In the genomic region with DNA sequence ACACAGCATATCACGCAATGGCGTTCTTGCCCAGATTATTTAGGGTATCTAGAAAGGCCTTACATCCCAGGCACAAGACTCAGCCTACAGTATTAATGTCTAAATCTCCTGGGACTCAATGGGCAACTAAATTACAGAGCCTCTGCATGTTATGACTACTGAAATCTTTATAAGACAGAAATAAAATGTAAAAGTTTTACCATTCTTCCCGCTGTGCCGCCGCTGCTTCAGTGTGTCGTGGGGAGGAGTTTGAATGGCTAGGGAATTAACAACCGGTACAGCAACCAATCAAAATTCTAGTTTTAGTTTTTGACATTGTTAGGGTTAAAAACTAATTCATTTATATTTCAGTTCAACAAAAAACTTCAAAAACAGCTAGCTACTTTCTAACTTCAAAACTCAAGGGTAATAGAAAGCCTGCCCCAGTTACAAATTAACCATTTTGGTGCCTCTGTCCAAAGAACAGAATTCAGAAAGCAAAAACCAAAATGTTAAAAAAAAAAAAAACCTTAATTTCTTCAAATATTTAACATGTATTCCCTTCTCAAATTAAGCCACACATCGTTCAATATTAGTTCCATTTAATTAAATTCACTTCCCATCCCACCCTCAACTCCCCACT, we compare ENCODE assay signal across 8 mouse cellular contexts. TPM values are rescaled to one million over a fixed set of nuclear protein-coding genes. Genes with fewer than 3 reads are reported as not detected.
DNase-seq lines count a peak whose midpoint lies in the region; ATAC-seq and TF ChIP-seq lines count a peak whose summit lies in the region.

No protein-coding gene starts in this region.

- peak overlapping the region; percentile 99 for H3K9ac ChIP-seq in kidney, embryonic 16.5 days (replicated peaks; ENCODE audit: low read length)
- H3K9ac ChIP-seq in hindbrain, embryonic 11.5 days (ENCODE audit: low read depth, low read length), result peak overlapping the region; percentile 99
- H3K9ac ChIP-seq in midbrain, embryonic 13.5 days (replicated peaks), result peak overlapping the region; percentile 97

- ATAC-seq in kidney, embryonic 16.5 days (ENCODE audit: low FRiP score, low TSS enrichment), result no peak
- no peak for ATAC-seq in hindbrain, embryonic 11.5 days (ENCODE audit: low FRiP score)
- no peak for ATAC-seq in midbrain, embryonic 13.5 days

- H3K27me3 ChIP-seq in kidney, embryonic 16.5 days (ENCODE audit: insufficient read depth, low read length), result no peaks in the 10 kb centered on the region
- no peaks in the 10 kb centered on the region for H3K27me3 ChIP-seq in hindbrain, embryonic 11.5 days (ENCODE audit: control insufficient read depth, insufficient read depth, low read length)
- H3K27me3 ChIP-seq in midbrain, embryonic 13.5 days, result no peaks in the 10 kb centered on the region

- WGBS in kidney, embryonic 16.5 days, result 5% methylated on average over 8 of the region's 8 CpGs
- WGBS in hindbrain, embryonic 11.5 days, result 24% methylated on average over 8 of the region's 8 CpGs
- 8% methylated on average over 8 of the region's 8 CpGs for WGBS in midbrain, embryonic 13.5 days

- H3K4me1 ChIP-seq in kidney, embryonic 16.5 days (ENCODE audit: insufficient read depth, low read length), result peaks cover 31% of the 10 kb centered on the region
- peaks cover 17% of the 10 kb centered on the region for H3K4me1 ChIP-seq in bone marrow macrophage, adult 2 months (ENCODE audit: control insufficient read depth, insufficient read depth, low read length)
- no peaks in the 10 kb centered on the region for H3K4me1 ChIP-seq in hindbrain, embryonic 11.5 days (replicated peaks; ENCODE audit: control insufficient read depth, insufficient read depth, low read length)
- peaks cover 49% of the 10 kb centered on the region for H3K4me1 ChIP-seq in midbrain, embryonic 13.5 days (replicated peaks)

- H3K36me3 ChIP-seq in kidney, embryonic 16.5 days (ENCODE audit: insufficient read depth, low read length), result peaks cover 5% of the 10 kb centered on the region; the same call in 1 of the 2 replicates
- H3K36me3 ChIP-seq in hindbrain, embryonic 11.5 days (ENCODE audit: control insufficient read depth, insufficient read depth, low read length), result no peaks in the 10 kb centered on the region
- H3K36me3 ChIP-seq in midbrain, embryonic 13.5 days, result no peaks in the 10 kb centered on the region

- no peaks in the 10 kb centered on the region for H3K9me3 ChIP-seq in kidney, embryonic 16.5 days (ENCODE audit: low read length)
- H3K9me3 ChIP-seq in hindbrain, embryonic 11.5 days (ENCODE audit: control insufficient read depth, low read length), result no peaks in the 10 kb centered on the region
- H3K9me3 ChIP-seq in midbrain, embryonic 13.5 days, result no peaks in the 10 kb centered on the region

- peak overlapping the region; percentile 95 for H3K4me2 ChIP-seq in kidney, embryonic 16.5 days (replicated peaks; ENCODE audit: low read depth, low read length)
- H3K4me2 ChIP-seq in hindbrain, embryonic 11.5 days (replicated peaks; ENCODE audit: low read depth, low read length), result peak overlapping the region; percentile 82
- peak overlapping the region; percentile 88 for H3K4me2 ChIP-seq in midbrain, embryonic 13.5 days (replicated peaks)

- TF ChIP-seq CTCF in bone marrow macrophage, adult 2 months (IDR thresholded peaks at IDR 0.05; ENCODE audit: low read depth, low read length), result no peak

- DNase-seq in kidney, postnatal 14 days, result no peak
- no peak for DNase-seq in hindbrain, embryonic 11.5 days (ENCODE audit: low spot score)
- no peak for DNase-seq in ovary, postnatal 10 days (ENCODE audit: low spot score)
- DNase-seq in embryo, embryonic 10 days (ENCODE audit: low spot score), result no peak
- DNase-seq in cerebellum, postnatal 14 days, result no peak

- H3K27ac ChIP-seq in kidney, embryonic 16.5 days (ENCODE audit: low read length), result no peak overlapping the region; the same call in 1 of the 2 replicates
- no peak overlapping the region for H3K27ac ChIP-seq in bone marrow macrophage, adult 2 months (ENCODE audit: insufficient read depth, low read depth, low read length)
- no peak overlapping the region for H3K27ac ChIP-seq in hindbrain, embryonic 11.5 days (ENCODE audit: low read depth, low read length)
- no peak overlapping the region for H3K27ac ChIP-seq in midbrain, embryonic 13.5 days

- no peak for TF ChIP-seq POLR2A in bone marrow macrophage, adult 2 months (IDR thresholded peaks at IDR 0.05; ENCODE audit: borderline replicate concordance, low read depth, low read length)

- peak overlapping the region; percentile 95 for H3K4me3 ChIP-seq in kidney, embryonic 16.5 days (ENCODE audit: low read length)
- H3K4me3 ChIP-seq in bone marrow macrophage, adult 2 months (ENCODE audit: insufficient read depth, low read length), result peak overlapping the region; percentile 100
- peak overlapping the region; percentile 74 for H3K4me3 ChIP-seq in hindbrain, embryonic 11.5 days (ENCODE audit: low read depth, low read length)
- peak overlapping the region; percentile 93 for H3K4me3 ChIP-seq in midbrain, embryonic 13.5 days (replicated peaks)

RNA-seq across cellular contexts. Expression of a gene that starts 2.3 kb away (rescaled TPM):
- 57.2 and 84.8 TPM in 2 replicates for polyA plus RNA-seq in kidney, embryonic 16.5 days (2015; fragmentation: Nextera tagmentation; extraction: Ambion mirVana)
- 222 and 223 TPM in 2 replicates for polyA plus RNA-seq in bone marrow macrophage, adult 2 months (2012; ENCODE audit: insufficient read depth, insufficient read length, missing spikeins)
- polyA plus RNA-seq in hindbrain, embryonic 11.5 days (2014; fragmentation: Nextera tagmentation; extraction: Ambion mirVana), result 253 and 281 TPM in 2 replicates
- polyA plus RNA-seq in midbrain, embryonic 13.5 days (2015; fragmentation: Nextera tagmentation; extraction: Ambion mirVana), result 135 and 217 TPM in 2 replicates

RNA-seq across cellular contexts. Expression of a gene that starts 2.4 kb away (rescaled TPM):
- polyA plus RNA-seq in kidney, embryonic 16.5 days (2015; fragmentation: Nextera tagmentation; extraction: Ambion mirVana), result 1.5 and 2.0 TPM in 2 replicates
- polyA plus RNA-seq in bone marrow macrophage, adult 2 months (2012; ENCODE audit: insufficient read depth, insufficient read length, missing spikeins), result 2.8 TPM in 2 replicates
- 2.7 and 3.6 TPM in 2 replicates for polyA plus RNA-seq in hindbrain, embryonic 11.5 days (2014; fragmentation: Nextera tagmentation; extraction: Ambion mirVana)
- polyA plus RNA-seq in midbrain, embryonic 13.5 days (2015; fragmentation: Nextera tagmentation; extraction: Ambion mirVana), result 3.4 and 4.0 TPM in 2 replicates
